Mouse (Mus musculus) liver, adult (tissue): Measurements from ENCODE around the gene Cox14.

Experiments used
- GATA4 ChIP-seq: IDR thresholded peaks from 2 replicates; pipeline ENCODE4 v1.6.1; 2014; ENCODE audit warnings: mild to moderate bottlenecking, low read length; ENCODE audit not compliant: insufficient replicate concordance

Gene Cox14

DNA sequence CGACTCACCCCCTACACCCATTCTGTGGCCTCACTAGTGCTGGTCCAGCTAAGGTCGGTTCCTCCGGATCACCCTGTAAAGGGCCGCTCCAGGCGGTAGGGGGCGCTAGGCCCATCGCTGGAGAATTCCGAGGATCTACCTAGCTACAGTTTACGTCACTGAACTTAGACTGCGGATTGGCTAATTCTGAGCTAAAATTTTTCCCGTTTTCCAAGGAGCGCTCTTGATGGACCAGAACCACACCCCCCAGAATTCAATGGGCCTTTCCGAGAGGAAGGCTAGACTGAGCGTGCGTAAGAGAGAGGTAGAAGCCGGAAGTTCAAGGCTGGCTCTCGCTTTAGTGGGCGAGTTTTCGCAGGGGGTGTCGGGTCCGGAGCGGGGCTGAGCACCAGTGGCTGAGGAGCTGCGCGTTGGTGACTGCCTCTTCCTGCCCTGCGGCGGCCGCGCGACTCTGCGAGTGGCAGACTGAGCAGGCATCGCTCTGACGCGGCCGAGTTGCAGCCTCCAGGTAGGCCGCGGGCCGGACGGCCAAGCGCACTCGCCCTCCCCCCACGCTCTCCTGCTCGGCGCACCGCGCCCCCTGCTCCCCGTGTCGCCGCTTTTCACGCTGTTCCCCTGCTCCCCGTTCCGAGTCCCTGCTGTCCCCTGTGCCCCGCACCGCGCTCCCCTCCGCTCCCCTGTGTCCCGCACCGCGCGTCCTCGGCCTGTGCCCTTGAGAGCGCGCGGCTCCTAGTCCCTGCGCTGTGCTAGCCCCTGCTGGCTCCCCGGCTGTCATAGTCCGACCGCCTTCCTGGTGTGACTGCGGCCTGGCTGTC is at the start of gene Cox14:
TSS of gene Cox14 (plus strand) at position 278 of the 815 bp plus-strand sequence.
- TF ChIP-seq GATA4, result no peak; the same call in 1 of the 2 replicates

DNA sequence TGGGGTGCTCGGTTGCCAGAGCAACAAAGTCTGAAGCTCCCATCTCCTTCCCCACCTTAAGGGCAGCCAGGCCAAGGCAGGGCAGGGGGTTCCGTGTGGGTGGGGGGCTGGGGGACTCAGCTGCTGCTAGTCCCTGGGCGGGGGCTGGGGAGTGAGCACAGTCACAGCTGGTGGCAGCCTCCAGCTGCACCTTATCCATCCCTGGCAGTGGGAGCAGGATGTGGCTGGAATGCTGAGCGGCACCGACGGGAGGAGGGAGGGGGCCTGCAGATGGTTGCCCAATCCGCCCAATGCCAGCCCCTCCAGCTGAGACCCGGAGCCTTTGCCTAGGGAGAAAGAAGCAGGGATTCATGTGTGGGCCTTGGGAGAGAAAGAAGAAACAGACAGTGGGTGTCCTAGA is 48.3 kb upstream of the Cox14 start:
- no peak for TF ChIP-seq GATA4

GRCm38 (mm10) chr15:99678063-99678800 is 47.2 kb upstream of the Cox14 start:
- TF ChIP-seq GATA4, result no peak

DNA sequence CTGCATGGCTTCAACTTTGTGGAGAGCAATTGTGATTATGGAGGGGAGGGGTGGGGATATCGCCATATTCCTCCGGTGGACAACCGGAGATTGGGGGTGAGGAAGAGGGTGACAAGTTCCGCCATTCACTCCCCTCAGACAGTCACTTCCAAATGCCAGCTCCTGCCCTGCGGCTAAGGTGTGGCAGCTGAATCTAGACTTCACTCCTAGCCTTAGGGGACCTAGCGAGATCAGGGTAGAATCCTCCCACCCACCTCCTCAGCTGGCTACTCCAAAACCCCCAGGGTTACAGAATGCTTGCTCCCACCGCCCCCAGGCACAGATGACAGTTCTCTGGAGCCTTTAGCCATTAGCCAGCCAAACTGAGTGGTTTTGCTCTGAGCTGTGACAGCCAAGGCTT is 46.4 kb upstream of the Cox14 start:
- no peak for TF ChIP-seq GATA4

GRCm38 (mm10) chr15:99682880-99683279 is 42.5 kb upstream of the Cox14 start:
- no peak for TF ChIP-seq GATA4

DNA sequence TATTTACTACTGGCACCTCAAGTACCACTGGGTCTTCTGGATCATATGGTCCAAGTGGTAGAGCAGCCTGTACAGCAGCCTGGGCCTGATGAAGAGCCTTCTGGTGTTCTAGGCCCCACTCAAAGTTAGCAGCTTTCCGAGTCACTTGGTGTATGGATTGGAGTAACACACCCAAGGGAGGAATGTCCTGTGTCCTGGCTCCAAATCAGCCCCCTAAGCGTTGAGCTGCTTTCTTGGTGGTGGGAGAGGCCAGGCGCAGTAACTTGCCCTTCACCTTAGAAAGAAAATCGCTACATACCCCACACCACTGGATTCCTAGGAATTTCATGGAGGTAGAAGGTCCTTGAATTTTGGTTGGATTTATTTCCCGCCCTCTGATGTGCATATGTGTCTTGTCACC is 41.3 kb upstream of the Cox14 start:
- TF ChIP-seq GATA4, result no peak

DNA sequence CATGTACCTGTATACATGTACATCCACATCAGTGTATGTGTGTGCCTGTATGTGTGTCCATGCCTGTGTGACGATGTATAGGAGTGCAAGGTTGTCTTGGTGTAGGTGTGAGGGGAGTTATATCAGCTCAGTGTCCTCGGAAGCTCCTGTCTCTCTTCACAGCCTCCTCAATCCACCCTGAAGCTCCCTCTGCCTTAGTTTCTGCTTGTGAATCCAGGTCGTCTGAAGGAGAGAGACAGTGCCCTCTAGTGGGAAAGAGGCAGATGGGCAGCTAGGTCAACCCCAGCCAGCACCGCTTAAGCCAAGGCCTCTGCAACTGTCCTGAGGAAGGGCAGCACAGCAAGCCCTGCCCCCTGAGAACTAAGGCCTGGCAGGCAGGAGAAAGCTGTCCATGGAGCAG is 36.7 kb upstream of the Cox14 start:
- no peak for TF ChIP-seq GATA4

DNA sequence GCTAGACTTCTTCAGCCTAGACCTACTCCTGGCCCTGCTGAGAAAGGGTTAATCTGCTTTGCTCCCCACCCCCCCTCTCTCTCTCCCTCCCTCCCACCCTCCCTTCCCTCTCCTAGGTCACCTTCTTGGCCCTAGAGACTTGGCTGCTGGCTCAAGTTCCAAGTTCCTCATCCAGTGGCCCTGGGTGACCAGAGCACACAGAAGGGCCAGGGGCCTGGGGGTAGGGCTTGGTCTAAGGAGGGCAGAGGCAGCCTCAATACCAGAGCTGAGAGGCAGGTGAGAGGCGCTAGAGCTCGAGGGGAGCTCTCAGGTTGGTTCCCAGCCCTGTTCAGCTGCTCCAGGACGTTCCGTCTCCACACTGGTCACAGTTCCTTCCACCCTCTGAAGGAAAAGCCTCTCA is 34.5 kb upstream of the Cox14 start:
- TF ChIP-seq GATA4, result no peak

GRCm38 (mm10) chr15:99691976-99692375 is 33.4 kb upstream of the Cox14 start:
- TF ChIP-seq GATA4, result no peak

GRCm38 (mm10) chr15:99697309-99697708 is 28.1 kb upstream of the Cox14 start:
- no peak for TF ChIP-seq GATA4

DNA sequence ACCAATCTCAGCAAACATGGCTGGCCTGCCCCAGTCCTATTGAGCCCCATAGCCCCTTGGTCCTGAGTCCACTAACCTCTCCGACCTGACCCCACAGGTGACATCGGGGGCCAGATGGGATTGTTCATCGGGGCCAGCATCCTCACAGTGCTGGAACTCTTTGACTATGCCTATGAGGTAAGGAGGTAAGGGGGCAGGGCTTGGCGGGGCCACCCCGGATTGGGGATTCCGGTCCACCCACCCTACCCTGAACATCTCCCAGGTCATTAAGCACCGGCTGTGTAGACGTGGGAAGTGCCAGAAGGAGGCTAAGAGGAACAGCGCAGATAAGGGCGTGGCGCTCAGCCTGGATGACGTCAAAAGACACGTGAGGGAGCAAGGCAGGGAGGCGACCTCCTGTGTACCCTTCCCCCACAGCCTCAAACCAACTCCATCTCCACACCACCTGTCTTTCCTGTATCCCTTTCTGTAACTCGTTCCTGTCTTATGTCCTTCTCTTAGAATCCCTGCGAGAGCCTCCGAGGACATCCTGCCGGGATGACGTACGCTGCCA is 26.8 kb upstream of the Cox14 start:
- no peak for TF ChIP-seq GATA4

DNA sequence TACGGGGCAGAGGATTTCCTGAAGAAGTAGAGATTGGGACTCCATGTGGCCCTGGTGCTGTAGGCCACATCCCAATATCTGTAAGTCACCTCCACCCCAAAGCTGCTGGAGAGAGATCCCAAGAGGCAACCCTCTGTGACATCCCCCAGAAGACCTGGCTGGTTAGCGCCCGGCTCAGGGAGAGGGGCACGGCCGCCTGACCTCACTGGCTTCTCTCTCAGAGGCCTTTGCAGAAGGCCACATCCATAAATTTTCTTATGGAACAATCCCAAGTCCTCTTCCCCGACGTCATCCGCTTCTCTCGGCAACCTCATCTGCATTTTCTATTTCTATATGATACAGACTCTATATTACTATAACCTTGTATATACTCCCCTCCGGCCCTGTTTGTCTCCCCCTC is 25.7 kb upstream of the Cox14 start:
- TF ChIP-seq GATA4, result no peak

DNA sequence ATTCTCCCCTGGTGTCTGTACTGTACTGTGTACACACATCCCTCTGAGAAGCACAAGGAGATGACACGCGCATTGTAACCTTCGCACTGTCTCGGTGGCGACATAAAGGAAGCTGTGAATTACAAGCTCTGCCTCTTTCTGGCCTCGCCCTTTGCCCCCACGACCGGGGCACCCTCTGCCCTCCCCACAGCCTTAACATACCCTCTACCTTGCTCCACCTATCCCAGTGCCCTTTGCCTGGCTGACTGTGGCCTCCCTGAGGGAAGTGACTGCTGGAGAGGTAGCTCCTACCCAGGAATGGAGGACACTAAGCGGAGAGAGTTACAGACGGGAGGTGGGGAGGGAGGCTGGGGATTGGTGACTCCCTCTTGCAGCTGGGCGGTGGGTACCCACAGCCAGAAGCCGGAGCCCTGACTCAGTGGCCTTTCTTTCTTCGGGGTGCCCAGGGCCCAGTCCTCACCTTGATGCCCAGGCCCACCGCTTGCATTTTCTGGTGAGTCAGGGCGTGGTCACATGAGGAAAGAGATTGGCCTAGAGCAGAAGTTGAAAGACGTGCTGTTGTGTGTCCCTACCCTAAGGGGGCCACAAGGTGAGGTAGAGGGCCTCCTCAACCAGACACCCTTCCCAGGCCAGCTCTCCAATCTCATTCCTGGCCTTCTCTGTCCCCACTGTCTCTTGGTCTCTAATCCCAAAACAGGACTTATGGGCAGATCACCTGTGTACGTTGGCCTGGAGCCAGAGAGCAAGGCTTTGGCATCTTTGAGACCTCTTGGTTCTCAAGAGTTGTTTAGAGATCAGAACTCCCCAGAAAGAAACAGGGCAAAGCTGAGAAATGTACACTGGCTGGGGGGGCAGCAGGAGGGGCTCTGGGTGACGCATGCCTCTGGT is 25.0 kb upstream of the Cox14 start:
- no peak for TF ChIP-seq GATA4

- TF ChIP-seq GATA4, result peak; percentile 34; the same call in 1 of the 2 replicates
These were observed 23.2 kb upstream of the Cox14 start, which contains the start of gene Smarcd1 for GRCm38 (mm10) chr15:99701999-99702900. Smarcd1 (plus strand) TSS chr15:99702129.
